Mouse (Mus musculus): ENCODE measurements around the gene Lyg1. TPM values are rescaled to one million over a fixed set of nuclear protein-coding genes. Genes with fewer than 3 reads are reported as not detected.

The Lyg1 gene
- total RNA-seq, 2 experiments from 2014 or later, result not detected

- no peak for ATAC-seq (replicated peaks; ENCODE audit: low FRiP score, poor library complexity, severe bottlenecking)
Measured at GRCm38 (mm10) chr1:37956690-37957431, 698 bp downstream of the Lyg1 start.

GRCm38 (mm10) chr1:37955251-37955650 lies 2.3 kb downstream of the Lyg1 start:
- no peak for ATAC-seq (replicated peaks; ENCODE audit: low FRiP score, poor library complexity, severe bottlenecking)

- ATAC-seq (replicated peaks; ENCODE audit: low FRiP score, poor library complexity, severe bottlenecking), result no peak
Measured at GRCm38 (mm10) chr1:37954786-37955185, 2.8 kb downstream of the Lyg1 start.

- no peak for ATAC-seq (replicated peaks; ENCODE audit: low FRiP score, poor library complexity, severe bottlenecking)
Measured at GRCm38 (mm10) chr1:37948906-37949305, 8.7 kb downstream of the Lyg1 start.

- 0 out of 2 replicates have a peak, but pooled peaks have one; percentile 34 for ATAC-seq (replicated peaks; ENCODE audit: low FRiP score, poor library complexity, severe bottlenecking)
Measured at GRCm38 (mm10) chr1:37931806-37932205, 25.8 kb downstream of the Lyg1 start.

GRCm38 (mm10) chr1:37925971-37926370 lies 31.6 kb downstream of the Lyg1 start:
- no peak for ATAC-seq (replicated peaks; ENCODE audit: low FRiP score, poor library complexity, severe bottlenecking)

- ATAC-seq (replicated peaks; ENCODE audit: low FRiP score, poor library complexity, severe bottlenecking), result no peak
Measured at GRCm38 (mm10) chr1:37922536-37922935, 35.0 kb downstream of the Lyg1 start.

GRCm38 (mm10) chr1:37918096-37918495 lies 39.5 kb downstream of the Lyg1 start:
- ATAC-seq (replicated peaks; ENCODE audit: low FRiP score, poor library complexity, severe bottlenecking), result no peak

GRCm38 (mm10) chr1:37917666-37918065 lies 39.9 kb downstream of the Lyg1 start:
- no peak for ATAC-seq (replicated peaks; ENCODE audit: low FRiP score, poor library complexity, severe bottlenecking)

- no peak for ATAC-seq (replicated peaks; ENCODE audit: low FRiP score, poor library complexity, severe bottlenecking)
Measured at GRCm38 (mm10) chr1:37916393-37916792, 41.2 kb downstream of the Lyg1 start, which contains the start of gene Lyg2. TSS of gene Lyg2 (minus strand) at chr1:37916493.

GRCm38 (mm10) chr1:37912751-37913150 lies 44.8 kb downstream of the Lyg1 start:
- no peak for ATAC-seq (replicated peaks; ENCODE audit: low FRiP score, poor library complexity, severe bottlenecking)

- ATAC-seq (replicated peaks; ENCODE audit: low FRiP score, poor library complexity, severe bottlenecking), result no peak
Measured at GRCm38 (mm10) chr1:37903178-37903577, 54.4 kb downstream of the Lyg1 start.

GRCm38 (mm10) chr1:37900288-37900687 lies 57.3 kb downstream of the Lyg1 start:
- ATAC-seq (replicated peaks; ENCODE audit: low FRiP score, poor library complexity, severe bottlenecking), result no peak

GRCm38 (mm10) chr1:37899816-37900215 lies 57.7 kb downstream of the Lyg1 start:
- ATAC-seq (replicated peaks; ENCODE audit: low FRiP score, poor library complexity, severe bottlenecking), result no peak

Other genes with a start within 250 kb of the Lyg1 start
- 1.8 TPM in 1 of 2 replicates, not detected in the other for gene 2010300C02Rik, start 237.7 kb downstream of the Lyg1 start, total RNA-seq (2015; ENCODE audit: low replicate concordance)
- gene 2010300C02Rik, start 237.7 kb downstream of the Lyg1 start, total RNA-seq (2017; ENCODE audit: low replicate concordance), result 0.13 TPM in 1 of 2 replicates, not detected in the other
- 5.4 and 6.8 TPM in 2 replicates for gene Tsga10, start 91.3 kb downstream of the Lyg1 start, total RNA-seq (2015; ENCODE audit: low replicate concordance)
- gene Tsga10, start 91.3 kb downstream of the Lyg1 start, total RNA-seq (2017; ENCODE audit: low replicate concordance), result 1.8 and 2.2 TPM in 2 replicates
- gene Lipt1, start 86.0 kb downstream of the Lyg1 start, total RNA-seq (2015; ENCODE audit: low replicate concordance), result 2.5 TPM in 1 of 2 replicates, not detected in the other
- 0.38 and 0.77 TPM in 2 replicates for gene Lipt1, start 86.0 kb downstream of the Lyg1 start, total RNA-seq (2017; ENCODE audit: low replicate concordance)
- 12.2 and 32.1 TPM in 2 replicates for gene Mitd1, start 67.3 kb downstream of the Lyg1 start, total RNA-seq (2015; ENCODE audit: low replicate concordance)
- gene Mitd1, start 67.3 kb downstream of the Lyg1 start, total RNA-seq (2017; ENCODE audit: low replicate concordance), result 24.4 and 26.6 TPM in 2 replicates
- gene Mrpl30, start 67.3 kb downstream of the Lyg1 start, total RNA-seq (2015; ENCODE audit: low replicate concordance), result 83.0 and 94.1 TPM in 2 replicates
- 41.1 and 57.8 TPM in 2 replicates for gene Mrpl30, start 67.3 kb downstream of the Lyg1 start, total RNA-seq (2017; ENCODE audit: low replicate concordance)
- not detected in 2 replicates for gene Lyg2, start 41.3 kb downstream of the Lyg1 start, total RNA-seq (2015; ENCODE audit: low replicate concordance)
- not detected in 2 replicates for gene Lyg2, start 41.3 kb downstream of the Lyg1 start, total RNA-seq (2017; ENCODE audit: low replicate concordance)
- 26.8 and 59.1 TPM in 2 replicates for gene Txndc9, start 40.1 kb upstream of the Lyg1 start, total RNA-seq (2015; ENCODE audit: low replicate concordance)
- gene Txndc9, start 40.1 kb upstream of the Lyg1 start, total RNA-seq (2017; ENCODE audit: low replicate concordance), result 27.0 and 43.0 TPM in 2 replicates
- gene Eif5b, start 40.3 kb upstream of the Lyg1 start, total RNA-seq (2015; ENCODE audit: low replicate concordance), result 14.4 and 14.7 TPM in 2 replicates
- 12.9 and 14.9 TPM in 2 replicates for gene Eif5b, start 40.3 kb upstream of the Lyg1 start, total RNA-seq (2017; ENCODE audit: low replicate concordance)
- 56.2 and 59.8 TPM in 2 replicates for gene Rev1, start 172.0 kb upstream of the Lyg1 start, total RNA-seq (2015; ENCODE audit: low replicate concordance)
- 64.8 and 109 TPM in 2 replicates for gene Rev1, start 172.0 kb upstream of the Lyg1 start, total RNA-seq (2017; ENCODE audit: low replicate concordance)

Measured in erythroid progenitor cell, adult 5-6 weeks (primary cell).